Mouse (Mus musculus) spleen, postnatal 10 days (tissue): Measurements from ENCODE around the gene Chrnb2.
A peak's percentile ranks its signal among the peaks of the same experiment; 100 is the strongest.

Source experiments
- DNase-seq, 2 experiments: peaks; one replicate each; pipeline ENCODE4 v3.0.0; 2021 to 2022; ENCODE audit warnings: low spot score in 2 of 2

Gene Chrnb2

GRCm38 (mm10) chr3:89776001-89776400 lies 11.6 kb upstream of the Chrnb2 start:
- DNase-seq: no peak

GRCm38 (mm10) chr3:89774236-89774960 lies 10.0 kb upstream of the Chrnb2 start:
- peak in 1 of 2 experiments; percentile 22 for DNase-seq

GRCm38 (mm10) chr3:89773740-89774211 lies 9.3 kb upstream of the Chrnb2 start:
- peak; percentile 58 to 61 for DNase-seq

GRCm38 (mm10) chr3:89772968-89773709 lies 8.7 kb upstream of the Chrnb2 start, which contains the start of gene Ube2q1:
Gene Ube2q1 (plus strand): TSS chr3:89773616.
- DNase-seq: peak; percentile 85 to 94

- DNase-seq: peak; percentile 77 to 85
Measured at GRCm38 (mm10) chr3:89772588-89772967, 8.1 kb upstream of the Chrnb2 start.

GRCm38 (mm10) chr3:89770425-89771002 lies 6.1 kb upstream of the Chrnb2 start:
- DNase-seq: no peak

- no peak for DNase-seq
Measured at GRCm38 (mm10) chr3:89769584-89769983, 5.2 kb upstream of the Chrnb2 start.

GRCm38 (mm10) chr3:89759786-89760185 lies 4.6 kb downstream of the Chrnb2 start:
- DNase-seq: no peak

- no peak for DNase-seq
Measured at GRCm38 (mm10) chr3:89757851-89758250, 6.6 kb downstream of the Chrnb2 start.

- DNase-seq: no peak
Measured at GRCm38 (mm10) chr3:89755283-89755682, 9.1 kb downstream of the Chrnb2 start.

GRCm38 (mm10) chr3:89752307-89752706 lies 12.1 kb downstream of the Chrnb2 start:
- no peak for DNase-seq

- DNase-seq: no peak
Measured at GRCm38 (mm10) chr3:89738509-89738908, 25.9 kb downstream of the Chrnb2 start.

- DNase-seq: no peak
Measured at GRCm38 (mm10) chr3:89732091-89732490, 32.3 kb downstream of the Chrnb2 start.

- peak; percentile 85 to 93 for DNase-seq
Measured at GRCm38 (mm10) chr3:89730350-89731331, 33.8 kb downstream of the Chrnb2 start.

- DNase-seq: no peak
Measured at GRCm38 (mm10) chr3:89728848-89729247, 35.6 kb downstream of the Chrnb2 start.

- peak; percentile 20 to 67 for DNase-seq
Measured at GRCm38 (mm10) chr3:89727028-89727427, 37.4 kb downstream of the Chrnb2 start.

- DNase-seq: no peak
Measured at GRCm38 (mm10) chr3:89723400-89724084, 40.9 kb downstream of the Chrnb2 start.

- DNase-seq: no peak
Measured at GRCm38 (mm10) chr3:89722032-89722431, 42.4 kb downstream of the Chrnb2 start.

GRCm38 (mm10) chr3:89715967-89716256 lies 48.5 kb downstream of the Chrnb2 start:
- DNase-seq: no peak

GRCm38 (mm10) chr3:89715207-89715966 lies 49.0 kb downstream of the Chrnb2 start:
- DNase-seq: peak; percentile 50 to 51
